Mouse (Mus musculus) embryonic fibroblast, embryonic 13.5 days (primary cell): ENCODE measurements around the gene Aven.

Source experiments
- CTCF ChIP-seq: IDR thresholded peaks from 2 replicates; pipeline ENCODE4 v1.5.1; 2011; ENCODE audit warnings: mild to moderate bottlenecking, control low read depth, low read length, moderate library complexity, borderline replicate concordance; ENCODE audit not compliant: insufficient read depth
- POLR2A ChIP-seq: IDR thresholded peaks from 2 replicates; pipeline ENCODE4 v1.6.1; 2011; ENCODE audit warnings: low read depth, mild to moderate bottlenecking, control low read depth, low read length, moderate library complexity

- no peak for TF ChIP-seq CTCF
- TF ChIP-seq POLR2A, result peak; percentile 37; the same call in 1 of the 2 replicates
Observed at GRCm38 (mm10) chr2:112454125-112454861, 38.5 kb upstream of the Aven start.
